Mouse (Mus musculus): Measurements from ENCODE around the gene Tm4sf4. TPM values are rescaled to one million over a fixed set of nuclear protein-coding genes. Genes with fewer than 3 reads are reported as not detected.

Tm4sf4 gene
- total and polyA plus RNA-seq, 3 experiments, result not detected

GRCm38 (mm10) chr3:57472407-57472806, 47.3 kb downstream of the Tm4sf4 start:
- no peaks in the 10 kb centered on the region for H3K27me3 ChIP-seq (replicated peaks)
- peaks cover 0 to 35% of the 10 kb centered on the region in 2 experiments; a peak in 2 of 4 replicates for H3K4me1 ChIP-seq (ENCODE audit: control insufficient read depth in 1 of 2, insufficient read depth in 2 of 2)
- no peak overlapping the region for H3K4me2 ChIP-seq (ENCODE audit: insufficient read depth, low read depth, poor library complexity, severe bottlenecking)
- peak; percentile 15 for DNase-seq (ENCODE audit: extremely low read depth)
- no peaks in the 10 kb centered on the region for H3K79me2 ChIP-seq (replicated peaks; ENCODE audit: control insufficient read depth, extremely low read depth, insufficient read depth, poor library complexity, severe bottlenecking)
- no peak overlapping the region for H3K4me3 ChIP-seq (replicated peaks in 1 of 3; ENCODE audit: low read depth in 2 of 3, low read length in 2 of 3, poor library complexity in 1 of 3)
- H3K36me3 ChIP-seq (replicated peaks in 1 of 2; ENCODE audit: control insufficient read depth in 1 of 2, insufficient read depth in 1 of 2, low read length in 1 of 2), result peaks cover 10 to 50% of the 10 kb centered on the region in 2 experiments
- TF ChIP-seq IRF4 (IDR thresholded peaks at IDR 0.05; ENCODE audit: low read depth, low read length) (no peak), CTCF (conservative IDR thresholded peaks at IDR 0.05 in 1 of 2, IDR thresholded peaks at IDR 0.05 in 1 of 2; ENCODE audit: low read depth in 2 of 2, low read length in 2 of 2) (no peak), ZNF384 (IDR thresholded peaks at IDR 0.05; ENCODE audit: low read depth, low read length) (no peak), GABPA (IDR thresholded peaks at IDR 0.05; ENCODE audit: insufficient replicate concordance, low read depth, low read length) (no peak), POLR2A (IDR thresholded peaks at IDR 0.05; ENCODE audit: low read depth, low read length) (no peak), MXI1 (IDR thresholded peaks at IDR 0.05; ENCODE audit: low read depth, low read length) (no peak), PAX5 (IDR thresholded peaks at IDR 0.05; ENCODE audit: low read length) (no peak), SMC3 (IDR thresholded peaks at IDR 0.05; ENCODE audit: low read depth, low read length) (no peak), UBTF (IDR thresholded peaks at IDR 0.05; ENCODE audit: low read depth, low read length) (no peak), MAFK (IDR thresholded peaks at IDR 0.05; ENCODE audit: insufficient replicate concordance, low read length) (no peak), CHD2 (IDR thresholded peaks at IDR 0.05; ENCODE audit: low read length) (no peak), RAD21 (IDR thresholded peaks at IDR 0.05; ENCODE audit: low read depth, low read length) (no peak)
- H3K9ac ChIP-seq (ENCODE audit: insufficient read depth, low read depth), result no peak overlapping the region
- no peak overlapping the region for H3K27ac ChIP-seq (ENCODE audit: insufficient read depth, low read depth)
- dilution Hi-C loops (cut with MboI; ENCODE audit: extremely low pct_ligation_motif_present, extremely low pct_unique_long_range_greater_than_20kb, low sequenced_read_pairs), result no loop called here
- H3K9me3 ChIP-seq (replicated peaks; ENCODE audit: low read length), result no peaks in the 10 kb centered on the region
- in situ Hi-C loops (cut with MboI; ENCODE audit: low pct_ligation_motif_present, low pct_unique_long_range_greater_than_20kb, low sequenced_read_pairs), result loop anchor here (5.0 to 25.0 kb wide), 2 partner anchors 105 to 340 kb away; partner anchors contain the start of gene Wwtr1

DNA sequence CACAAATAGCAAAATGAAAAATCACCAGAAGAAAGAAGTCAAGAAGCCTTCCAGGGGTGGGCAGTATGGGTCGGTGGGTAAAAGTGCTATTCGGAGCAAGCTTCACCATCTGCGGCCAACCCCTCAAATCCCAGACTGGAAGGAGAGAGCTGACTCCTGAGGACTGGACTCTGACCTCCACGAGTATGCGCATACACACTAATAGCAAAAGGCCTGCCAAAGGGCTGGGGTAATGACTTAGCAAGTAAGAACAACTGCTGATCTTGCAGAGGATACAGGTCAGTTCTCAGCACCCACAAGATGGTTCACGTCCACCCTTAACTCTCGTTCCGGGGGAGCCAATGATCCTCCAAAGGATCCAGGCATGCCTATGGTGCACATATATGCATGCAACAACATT, 49.3 kb downstream of the Tm4sf4 start:
- Histone ChIP-seq H3K27me3 (replicated peaks) (no peaks in the 10 kb centered on the region), H3K9ac (ENCODE audit: insufficient read depth, low read depth) (no peak overlapping the region), H3K36me3 (replicated peaks in 1 of 2; ENCODE audit: control insufficient read depth in 1 of 2, insufficient read depth in 1 of 2, low read length in 1 of 2) (peaks cover 13 to 45% of the 10 kb centered on the region in 2 experiments), H3K4me3 (replicated peaks in 1 of 3; ENCODE audit: low read depth in 2 of 3, low read length in 2 of 3, poor library complexity in 1 of 3) (no peak overlapping the region), H3K9me3 (replicated peaks; ENCODE audit: low read length) (no peaks in the 10 kb centered on the region), H3K79me2 (replicated peaks; ENCODE audit: control insufficient read depth, extremely low read depth, insufficient read depth, poor library complexity, severe bottlenecking) (no peaks in the 10 kb centered on the region), H3K27ac (ENCODE audit: insufficient read depth, low read depth) (no peak overlapping the region), H3K4me2 (ENCODE audit: insufficient read depth, low read depth, poor library complexity, severe bottlenecking) (no peak overlapping the region), H3K4me1 (ENCODE audit: control insufficient read depth in 1 of 2, insufficient read depth in 2 of 2) (peaks cover 0 to 38% of the 10 kb centered on the region in 2 experiments; a peak in 2 of 4 replicates)
- in situ Hi-C loops (cut with MboI; ENCODE audit: low pct_ligation_motif_present, low pct_unique_long_range_greater_than_20kb, low sequenced_read_pairs), result loop anchor here (5.0 to 25.0 kb wide), 2 partner anchors 103 to 338 kb away; partner anchors contain the start of gene Wwtr1
- TF ChIP-seq MYC (IDR thresholded peaks at IDR 0.05; ENCODE audit: low read depth, low read length), result no peak
- no peak for TF ChIP-seq ZNF384 (IDR thresholded peaks at IDR 0.05; ENCODE audit: low read depth, low read length)
- no peak for TF ChIP-seq CTCF (conservative IDR thresholded peaks at IDR 0.05 in 1 of 2, IDR thresholded peaks at IDR 0.05 in 1 of 2; ENCODE audit: low read depth in 2 of 2, low read length in 2 of 2)
- TF ChIP-seq E2F4 (IDR thresholded peaks at IDR 0.05; ENCODE audit: insufficient replicate concordance, low read depth, low read length), result no peak
- TF ChIP-seq CHD2 (IDR thresholded peaks at IDR 0.05; ENCODE audit: low read length), result no peak
- no peak for TF ChIP-seq MEF2A (IDR thresholded peaks at IDR 0.05; ENCODE audit: borderline replicate concordance, low read depth, low read length)
- no peak for TF ChIP-seq ETS1 (conservative IDR thresholded peaks at IDR 0.05; ENCODE audit: low read depth, low read length)
- no peak for TF ChIP-seq EP300 (IDR thresholded peaks at IDR 0.05; ENCODE audit: low read length)
- no peak for TF ChIP-seq JUN (IDR thresholded peaks at IDR 0.05; ENCODE audit: insufficient read depth, low read depth, low read length)
- no peak for TF ChIP-seq ZKSCAN1 (IDR thresholded peaks at IDR 0.05; ENCODE audit: borderline replicate concordance, low read depth, low read length)
- TF ChIP-seq USF1 (IDR thresholded peaks at IDR 0.05; ENCODE audit: low read depth, low read length), result no peak
- TF ChIP-seq JUND (conservative IDR thresholded peaks at IDR 0.05; ENCODE audit: low read depth, low read length), result no peak
- TF ChIP-seq MAZ (IDR thresholded peaks at IDR 0.05; ENCODE audit: low read depth, low read length), result no peak
- no peak for TF ChIP-seq NRF1 (IDR thresholded peaks at IDR 0.05; ENCODE audit: low read depth, low read length)
- no peak for TF ChIP-seq NELFE (IDR thresholded peaks at IDR 0.05; ENCODE audit: low read depth, low read length)
- DNase-seq (ENCODE audit: extremely low read depth), result no peak
- dilution Hi-C loops (cut with MboI; ENCODE audit: extremely low pct_ligation_motif_present, extremely low pct_unique_long_range_greater_than_20kb, low sequenced_read_pairs), result no loop called here

Data from CH12.LX (cell line).